Mouse (Mus musculus) neural tube, embryonic 14.5 days (tissue): ENCODE results near the gene Erich6b. TPM values are rescaled to one million over a fixed set of nuclear protein-coding genes. Genes with fewer than 3 reads are reported as not detected.

Experiments used
- ATAC-seq: fragments of 200-750 bp; cut with Nextera tagmentation; 2 replicates; pipeline ENCODE4 v1.8.0; 2017; ENCODE audit warnings: low read depth, mild to moderate bottlenecking, moderate TSS enrichment, moderate library complexity
- H3K27ac ChIP-seq: fragments of 300-500 bp; sonication (generic); 2 replicates; pipeline ENCODE4 v1.5.1; 2014; ENCODE audit warnings: low read depth, mild to moderate bottlenecking, control low read depth, low read length, moderate library complexity, mixed read lengths
- H3K27me3 ChIP-seq: fragments of 300-500 bp; sonication (generic); 2 replicates; pipeline ENCODE4 v1.6.1; 2014; ENCODE audit warnings: low read length; ENCODE audit not compliant: control insufficient read depth, insufficient read depth
- H3K36me3 ChIP-seq: fragments of 300-500 bp; sonication (generic); 2 replicates; pipeline ENCODE4 v1.6.1; 2014; ENCODE audit warnings: low read length, mixed read lengths; ENCODE audit not compliant: control insufficient read depth, insufficient read depth
- H3K4me1 ChIP-seq: fragments of 300-500 bp; sonication (generic); 2 replicates; pipeline ENCODE4 v1.6.1; 2014; ENCODE audit warnings: low read length; ENCODE audit not compliant: control insufficient read depth, insufficient read depth
- H3K4me2 ChIP-seq: fragments of 300-500 bp; sonication (generic); 2 replicates; pipeline ENCODE4 v1.6.1; 2014; ENCODE audit warnings: mild to moderate bottlenecking, low read depth, low read length, control low read depth
- H3K4me3 ChIP-seq: fragments of 300-500 bp; sonication (generic); 2 replicates; pipeline ENCODE4 v1.5.1; 2014; ENCODE audit warnings: low read depth, low read length, control low read depth, mixed read lengths
- H3K9ac ChIP-seq: fragments of 300-500 bp; sonication (generic); replicated peaks from 2 replicates; pipeline ENCODE4 v1.6.1; 2014; ENCODE audit warnings: low read depth, mild to moderate bottlenecking, control low read depth, low read length, mixed read lengths
- H3K9me3 ChIP-seq: fragments of 300-500 bp; sonication (generic); 2 replicates; pipeline ENCODE4 v1.6.1; 2016; ENCODE audit warnings: low read length; ENCODE audit not compliant: control insufficient read depth
- WGBS: fragments of 180-500 bp; shearing (Covaris S2); extraction: QIAGEN DNeasy Blood & Tissue Kit; methylation state at CpG from one replicate; pipeline ENCODE4 v1.1.7; 2014; 5-methylcytosine and 5-hydroxymethylcytosine counted together
- polyA plus RNA-seq: library from polyadenylated mRNA; unstranded; fragments of >200 nt; fragmentation: Nextera tagmentation; extraction: Ambion mirVana; gene quantifications from 2 replicates; pipeline ENCODE4 v1.2.1, GENCODE M21; 2014

The Erich6b gene
- polyA plus RNA-seq, 1 experiment from 2014 or later = not detected

GRCm38 (mm10) chr14:75712687-75713086 lies 70.6 kb downstream of the Erich6b start:
- Histone ChIP-seq H3K9ac (no peak overlapping the region), H3K9me3 (no peaks in the 10 kb centered on the region), H3K36me3 (peaks cover 30% of the 10 kb centered on the region), H3K4me2 (no peak overlapping the region), H3K27ac (no peak overlapping the region), H3K27me3 (no peaks in the 10 kb centered on the region), H3K4me3 (no peak overlapping the region), H3K4me1 (no peaks in the 10 kb centered on the region)
- ATAC-seq = no peak
- 95% methylated on average over 5 of the region's 5 CpGs for WGBS

GRCm38 (mm10) chr14:75713661-75714060 lies 71.6 kb downstream of the Erich6b start:
- H3K9ac ChIP-seq = no peak overlapping the region
- no peak for ATAC-seq
- no peak overlapping the region for H3K27ac ChIP-seq
- no peak overlapping the region for H3K4me3 ChIP-seq
- no peaks in the 10 kb centered on the region for H3K9me3 ChIP-seq
- H3K4me2 ChIP-seq = no peak overlapping the region
- H3K36me3 ChIP-seq = peaks cover 40% of the 10 kb centered on the region
- no peaks in the 10 kb centered on the region for H3K27me3 ChIP-seq
- no peaks in the 10 kb centered on the region for H3K4me1 ChIP-seq
- 79% methylated on average over 4 of the region's 4 CpGs for WGBS

- Histone ChIP-seq H3K4me3 (no peak overlapping the region), H3K9me3 (no peaks in the 10 kb centered on the region), H3K27me3 (no peaks in the 10 kb centered on the region), H3K4me1 (no peaks in the 10 kb centered on the region), H3K9ac (no peak overlapping the region), H3K4me2 (no peak overlapping the region), H3K36me3 (peaks cover 38% of the 10 kb centered on the region), H3K27ac (no peak overlapping the region)
- ATAC-seq = no peak
- WGBS = 94% methylated on average over 4 of the region's 4 CpGs
Observed at GRCm38 (mm10) chr14:75716410-75716809, 74.4 kb downstream of the Erich6b start.

Other genes starting within 250 kb of the Erich6b start
- gene Siah3, start 186.3 kb upstream of the Erich6b start, polyA plus RNA-seq = 11.1 and 11.8 TPM in 2 replicates
- not detected in 2 replicates for gene Spert, start 49.1 kb upstream of the Erich6b start, polyA plus RNA-seq
- gene Cog3, start 112.3 kb downstream of the Erich6b start, polyA plus RNA-seq = 20.3 and 28.5 TPM in 2 replicates
- gene Slc25a30, start 144.8 kb downstream of the Erich6b start, polyA plus RNA-seq = 13.3 and 13.5 TPM in 2 replicates
- gene Tpt1, start 202.8 kb downstream of the Erich6b start, polyA plus RNA-seq = 788 and 789 TPM in 2 replicates